Mouse (Mus musculus) right cerebral cortex, postnatal 10 days (tissue): ENCODE measurements around the gene Prkd2.

Experiments
- DNase-seq, 2 experiments: peaks; one replicate each; pipeline ENCODE4 v3.0.0; 2021; ENCODE audit warnings: low spot score in 2 of 2

Prkd2 gene

GRCm38 (mm10) chr7:16826571-16826970, 16.1 kb upstream of the Prkd2 start:
- DNase-seq: no peak

DNA sequence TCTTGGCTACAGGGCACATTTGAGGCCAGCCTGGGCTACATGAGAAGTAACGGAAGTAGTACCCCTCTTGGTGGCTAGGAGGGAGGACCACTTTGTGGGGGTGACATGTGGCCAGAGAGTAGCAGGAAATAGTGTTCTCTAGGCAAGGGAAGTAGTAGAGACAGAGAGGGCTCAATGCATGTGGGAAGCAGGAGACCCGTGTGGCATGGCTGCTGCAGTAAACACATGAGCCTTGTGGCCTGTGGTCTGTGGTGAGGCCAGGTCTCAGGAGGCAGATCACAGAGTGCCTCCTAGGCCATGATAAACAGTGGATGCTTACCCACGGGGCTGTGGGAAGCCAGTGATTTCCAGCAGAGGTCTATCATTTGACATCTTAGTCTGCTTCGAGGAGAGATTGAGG, 15.4 kb upstream of the Prkd2 start:
- no peak for DNase-seq

DNA sequence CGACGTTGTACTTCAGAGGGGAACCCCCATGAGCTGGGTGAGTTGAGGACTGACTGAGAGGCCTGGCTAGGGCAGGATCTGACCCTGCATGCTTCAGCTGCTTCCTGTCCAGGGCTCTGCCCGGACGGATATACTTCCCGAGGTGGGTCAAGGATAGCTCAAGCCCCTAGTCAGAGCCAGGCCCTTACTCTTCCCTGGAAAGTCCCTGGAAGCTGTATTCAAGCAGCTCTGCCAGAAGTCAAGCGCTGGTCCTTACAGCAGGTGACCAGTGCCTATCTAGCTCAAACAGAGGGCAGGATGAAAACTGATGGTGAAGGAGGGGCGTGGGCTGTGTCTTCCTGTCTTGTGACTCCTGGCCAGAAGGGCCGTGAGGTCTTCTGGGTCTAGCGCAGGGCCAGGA, 12.3 kb upstream of the Prkd2 start:
- DNase-seq: no peak

DNA sequence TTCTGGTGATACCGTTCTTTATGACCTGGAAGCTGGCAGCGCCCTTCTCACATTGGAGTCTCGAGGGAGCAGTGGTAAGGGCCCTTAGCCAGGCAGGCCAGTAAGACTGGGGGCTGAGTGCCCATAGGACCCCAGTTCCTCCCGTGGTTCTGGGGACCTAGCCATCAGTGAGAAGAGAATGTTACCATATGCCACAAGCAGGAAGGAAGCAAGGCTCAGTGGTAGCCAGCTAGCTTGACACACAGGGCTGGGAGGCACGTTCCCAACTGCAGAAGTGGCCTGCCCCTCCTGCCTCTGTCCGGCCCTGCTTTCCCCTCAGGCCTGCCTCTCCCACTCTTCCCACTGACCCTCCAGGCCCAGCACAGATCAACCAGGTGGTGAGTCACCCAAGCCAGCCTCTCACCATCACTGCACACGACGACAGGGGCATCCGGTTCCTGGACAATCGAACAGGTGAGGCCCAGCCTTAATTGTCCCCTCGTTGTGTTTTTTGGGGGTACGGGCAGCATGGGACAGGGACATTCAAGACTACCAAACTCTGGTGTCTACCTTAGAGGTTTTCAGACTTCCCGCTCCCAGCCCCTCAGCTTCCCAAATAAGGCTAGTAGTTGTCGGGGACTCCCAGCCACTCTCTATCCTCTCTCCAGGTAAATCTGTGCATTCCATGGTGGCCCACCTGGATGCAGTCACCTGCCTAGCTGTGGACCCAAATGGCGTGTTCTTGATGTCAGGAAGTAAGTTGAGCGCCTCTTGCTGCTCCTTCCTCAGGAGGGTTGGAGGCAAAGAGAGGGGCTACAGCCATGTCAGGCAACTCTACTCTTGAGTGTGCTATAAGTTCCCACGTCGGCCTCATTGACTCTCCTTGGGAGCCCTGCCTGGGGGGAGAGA, 4.5 kb upstream of the Prkd2 start:
- no peak for DNase-seq

- DNase-seq: no peak
These were observed 3.8 kb upstream of the Prkd2 start for GRCm38 (mm10) chr7:16838804-16839426.

GRCm38 (mm10) chr7:16839427-16840108, 3.1 kb upstream of the Prkd2 start:
- no peak for DNase-seq

GRCm38 (mm10) chr7:16840109-16840491, 2.6 kb upstream of the Prkd2 start:
- DNase-seq: no peak

DNA sequence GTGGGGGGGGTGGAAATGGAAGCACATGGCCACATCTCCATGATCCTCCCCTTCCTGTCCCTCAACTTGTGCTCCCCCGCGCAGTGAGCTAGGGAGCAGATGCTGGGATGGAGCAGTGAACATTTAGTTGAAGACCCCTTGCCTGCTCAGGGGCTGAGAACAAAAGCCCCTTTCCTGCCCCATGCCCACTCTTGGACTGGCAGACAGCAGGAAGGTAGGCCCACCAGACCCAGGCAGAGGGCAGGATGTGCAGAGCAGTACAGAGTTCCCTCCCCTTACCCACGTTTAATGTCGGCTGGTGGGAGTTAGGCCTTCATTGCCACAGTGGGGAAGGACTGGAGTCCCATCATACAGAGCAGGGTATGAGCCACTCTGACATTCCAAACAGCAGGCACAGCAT, 1.6 kb upstream of the Prkd2 start:
- DNase-seq: no peak

- no peak for DNase-seq
These were observed 841 bp upstream of the Prkd2 start for GRCm38 (mm10) chr7:16841561-16842560.

DNA sequence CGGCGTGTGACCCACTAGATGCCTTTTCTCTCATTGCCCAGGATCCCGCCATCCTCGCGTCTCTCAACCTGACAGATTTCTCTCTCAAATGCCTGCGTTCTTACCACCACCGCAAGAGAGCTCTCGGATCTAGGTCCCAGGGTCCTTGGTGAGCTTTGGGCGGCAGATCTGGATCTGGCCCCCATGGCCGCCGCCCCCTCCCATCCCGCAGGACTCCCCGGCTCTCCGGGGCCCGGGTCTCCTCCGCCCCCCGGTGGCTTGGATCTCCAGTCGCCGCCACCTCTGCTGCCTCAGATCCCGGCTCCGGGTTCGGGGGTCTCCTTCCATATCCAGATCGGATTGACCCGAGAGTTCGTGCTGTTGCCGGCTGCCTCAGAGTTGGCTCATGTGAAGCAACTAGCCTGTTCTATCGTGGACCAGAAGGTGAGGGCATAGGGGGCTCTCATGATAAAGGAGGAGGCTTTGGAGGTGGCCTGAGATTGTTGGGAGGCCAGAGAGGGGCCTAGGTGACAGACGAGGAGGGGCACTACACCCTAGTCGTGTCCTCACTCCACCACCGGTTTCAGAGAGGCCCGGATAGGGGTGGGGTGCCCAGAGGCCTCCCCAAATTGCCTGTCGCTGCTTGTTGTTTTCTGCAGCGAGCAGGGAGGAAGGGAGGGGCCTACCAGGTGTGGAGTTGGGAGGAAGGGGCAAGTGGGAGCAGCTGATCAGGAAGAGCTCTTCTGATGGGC, 904 bp downstream of the Prkd2 start:
- DNase-seq: no peak

DNA sequence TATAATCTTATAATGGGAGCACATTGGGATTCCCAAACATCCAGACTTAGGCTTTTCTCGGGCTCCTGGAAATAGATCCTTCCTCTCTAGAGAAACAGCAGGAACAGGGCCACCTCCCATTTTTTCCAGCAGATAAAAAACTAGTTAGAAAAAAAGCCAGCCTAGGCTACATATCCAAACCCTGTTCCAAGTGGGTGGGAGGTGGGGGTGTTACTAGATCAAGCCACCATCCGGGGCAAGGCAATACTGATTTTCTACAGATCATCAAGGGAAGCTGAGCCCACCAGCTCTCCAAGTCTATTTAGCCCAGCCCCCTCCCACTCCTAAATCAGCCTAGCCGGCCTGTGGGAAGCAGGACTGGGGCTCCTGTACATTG, 2.0 kb downstream of the Prkd2 start:
- no peak for DNase-seq

- no peak for DNase-seq
These were observed 2.5 kb downstream of the Prkd2 start for GRCm38 (mm10) chr7:16845072-16845819.

GRCm38 (mm10) chr7:16845820-16846167, 3.1 kb downstream of the Prkd2 start:
- no peak for DNase-seq

DNA sequence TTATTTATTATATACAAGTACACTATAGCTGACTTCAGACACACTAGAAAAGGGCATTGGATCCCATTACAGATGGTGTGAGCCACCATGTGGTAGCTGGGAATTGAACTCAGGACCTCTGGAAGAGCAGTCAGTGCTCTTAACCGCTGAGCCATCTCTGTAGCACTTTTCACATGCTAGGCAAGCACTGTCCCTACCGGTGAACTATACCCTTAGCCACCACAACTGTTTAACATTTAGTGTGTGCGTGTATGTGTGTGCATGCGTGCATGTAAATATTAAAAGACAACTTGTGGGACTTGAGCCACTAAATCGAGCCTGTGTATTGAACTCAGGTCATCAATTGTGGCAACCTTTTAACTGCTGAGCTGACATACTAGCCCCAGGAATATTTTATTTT, 4.1 kb downstream of the Prkd2 start:
- DNase-seq: no peak

GRCm38 (mm10) chr7:16847507-16847906, 4.8 kb downstream of the Prkd2 start:
- no peak for DNase-seq

DNA sequence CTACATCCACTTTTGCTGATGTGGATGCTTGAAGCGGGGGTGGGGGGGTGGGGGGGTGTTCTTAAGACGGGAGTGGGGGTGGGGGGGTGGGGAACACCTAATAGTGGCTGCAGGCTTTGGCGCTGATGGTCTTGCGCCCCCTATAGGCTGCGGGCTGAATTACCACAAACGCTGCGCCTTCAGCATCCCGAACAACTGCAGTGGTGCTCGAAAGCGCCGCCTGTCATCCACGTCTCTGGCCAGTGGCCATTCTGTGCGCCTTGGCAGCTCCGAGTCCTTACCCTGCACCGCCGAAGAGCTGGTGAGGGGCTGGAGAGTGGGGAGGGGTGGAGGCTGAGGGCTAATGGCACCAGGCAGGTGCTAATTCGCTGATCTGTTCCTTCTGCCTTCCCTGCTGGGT, 5.9 kb downstream of the Prkd2 start:
- DNase-seq: peak; percentile 80 to 82

DNA sequence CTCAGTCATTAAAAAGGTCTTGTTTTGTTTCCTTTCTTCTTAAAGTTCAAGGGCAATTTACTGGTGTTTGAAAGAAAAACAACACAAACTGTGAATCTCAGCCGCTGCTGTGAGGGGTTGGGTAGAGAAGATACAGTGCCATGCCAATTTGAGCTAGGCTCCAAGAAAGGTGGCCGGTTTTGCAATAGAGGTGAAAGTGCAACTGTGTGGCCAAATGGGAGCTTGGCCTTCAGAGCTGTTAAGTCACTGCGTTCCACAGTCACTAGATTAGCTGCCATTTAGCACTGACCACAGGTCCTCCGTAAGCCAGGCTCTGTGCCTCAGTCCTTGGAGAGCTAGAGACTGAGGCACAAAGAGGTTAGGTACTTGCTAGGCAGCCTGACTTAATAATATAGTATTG, 8.9 kb downstream of the Prkd2 start:
- DNase-seq: no peak

- no peak for DNase-seq
These were observed 10.7 kb downstream of the Prkd2 start for GRCm38 (mm10) chr7:16853302-16853831.

- DNase-seq: peak in 1 of 2 experiments; percentile 39
These were observed 15.6 kb downstream of the Prkd2 start for GRCm38 (mm10) chr7:16858336-16858735.
